Mouse (Mus musculus) kidney, embryonic 15.5 days (tissue): ENCODE data around the gene Fam207a. TPM values are rescaled to one million over a fixed set of nuclear protein-coding genes. Genes with fewer than 3 reads are reported as not detected.
A peak's percentile ranks its signal among the peaks of the same experiment; 100 is the strongest.

Experiments used
- ATAC-seq: fragments of 200-750 bp; cut with Nextera tagmentation; replicated peaks from 2 replicates; pipeline ENCODE4 v1.8.0; 2017; ENCODE audit warnings: moderate TSS enrichment; ENCODE audit not compliant: low FRiP score
- H3K27ac ChIP-seq: fragments of 300-500 bp; sonication (generic); 2 replicates; pipeline ENCODE4 v1.5.1; 2015; ENCODE audit warnings: mild to moderate bottlenecking, inconsistent platforms
- H3K27me3 ChIP-seq: fragments of 300-500 bp; sonication (generic); 2 replicates; pipeline ENCODE4 v1.6.1; 2015; ENCODE audit warnings: inconsistent platforms
- H3K36me3 ChIP-seq: fragments of 300-500 bp; sonication (generic); 2 replicates; pipeline ENCODE4 v1.6.1; 2015; ENCODE audit warnings: inconsistent platforms
- H3K4me1 ChIP-seq: fragments of 300-500 bp; sonication (generic); 2 replicates; pipeline ENCODE4 v1.6.1; 2015; ENCODE audit warnings: inconsistent platforms
- H3K4me2 ChIP-seq: fragments of 300-500 bp; sonication (generic); 2 replicates; pipeline ENCODE4 v1.6.1; 2015; ENCODE audit warnings: moderate library complexity, mild to moderate bottlenecking, inconsistent platforms
- H3K4me3 ChIP-seq: fragments of 300-500 bp; sonication (generic); replicated peaks from 2 replicates; pipeline ENCODE4 v1.5.1; 2015; ENCODE audit warnings: mild to moderate bottlenecking, inconsistent platforms
- H3K9ac ChIP-seq: fragments of 300-500 bp; sonication (generic); 2 replicates; pipeline ENCODE4 v1.6.1; 2015; ENCODE audit warnings: mild to moderate bottlenecking, inconsistent platforms
- H3K9me3 ChIP-seq: fragments of 300-500 bp; sonication (generic); replicated peaks from 2 replicates; pipeline ENCODE4 v1.6.1; 2016; ENCODE audit warnings: inconsistent platforms
- WGBS: fragments of 180-500 bp; shearing (Covaris S2); methylation state at CpG from one replicate; pipeline ENCODE4 v1.1.7; 2015; ENCODE audit warnings: mixed read lengths; 5-methylcytosine and 5-hydroxymethylcytosine counted together
- polyA plus RNA-seq: library from polyadenylated mRNA; unstranded; fragments of >200 nt; fragmentation: Nextera tagmentation; extraction: Ambion mirVana; gene quantifications from 2 replicates; pipeline ENCODE4 v1.2.1, GENCODE M21; 2015

The Fam207a gene
- polyA plus RNA-seq, 1 experiment from 2014 or later, result 37.2 TPM

DNA sequence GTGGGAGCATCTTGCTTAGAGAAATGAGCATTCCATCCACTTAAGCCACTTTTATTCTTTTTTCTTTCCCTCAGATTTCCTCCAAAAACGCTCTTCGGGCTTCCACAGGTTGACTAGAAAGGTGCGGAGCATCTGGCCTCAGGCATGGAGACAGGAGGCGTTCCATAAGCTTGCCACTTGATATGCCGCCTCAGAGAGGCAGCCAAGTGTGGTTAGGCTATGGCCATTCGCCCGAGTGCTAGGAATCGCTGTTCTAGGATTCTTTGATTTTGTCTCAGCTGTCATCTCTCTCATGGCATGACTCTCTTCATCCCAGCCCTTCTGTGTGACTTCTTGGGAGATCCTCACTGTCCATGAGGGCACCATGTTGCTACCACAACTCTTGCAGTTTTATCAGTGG lies 54.4 kb downstream of the Fam207a start:
- no peak for ATAC-seq
- Histone ChIP-seq H3K4me3 (no peak overlapping the region), H3K27ac (no peak overlapping the region), H3K4me1 (0 out of 2 replicates have a peak, but pooled peaks cover 5% of the 10 kb centered on the region), H3K4me2 (no peak overlapping the region), H3K9ac (no peak overlapping the region), H3K27me3 (no peaks in the 10 kb centered on the region), H3K9me3 (no peaks in the 10 kb centered on the region), H3K36me3 (no peaks in the 10 kb centered on the region)
- WGBS, result 76% methylated on average over 8 of the region's 8 CpGs

DNA sequence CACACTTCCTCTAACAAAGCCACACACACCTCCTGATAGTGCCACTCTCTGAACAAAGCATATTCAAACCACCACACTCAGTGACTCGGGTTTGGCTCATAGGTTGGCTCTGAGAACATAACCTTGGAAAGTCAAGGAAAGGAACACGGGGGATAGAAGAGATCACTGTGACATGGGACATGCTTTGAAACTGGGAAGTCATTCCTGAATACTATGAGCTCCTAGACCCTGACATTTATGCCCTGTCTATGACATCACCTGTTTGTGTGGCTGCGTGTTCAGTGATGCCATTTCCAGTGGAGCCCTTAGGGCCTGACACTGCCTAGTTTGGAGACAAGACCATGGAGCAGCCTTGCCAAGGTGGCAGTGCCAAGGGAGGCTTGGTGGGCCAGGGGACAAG lies 57.9 kb downstream of the Fam207a start:
- 86% methylated on average over 3 of the region's 3 CpGs for WGBS
- no peak for ATAC-seq
- Histone ChIP-seq H3K27ac (no peak overlapping the region), H3K9me3 (no peaks in the 10 kb centered on the region), H3K36me3 (no peaks in the 10 kb centered on the region), H3K4me2 (no peak overlapping the region), H3K9ac (no peak overlapping the region), H3K4me3 (no peak overlapping the region), H3K27me3 (no peaks in the 10 kb centered on the region), H3K4me1 (no peaks in the 10 kb centered on the region)

DNA sequence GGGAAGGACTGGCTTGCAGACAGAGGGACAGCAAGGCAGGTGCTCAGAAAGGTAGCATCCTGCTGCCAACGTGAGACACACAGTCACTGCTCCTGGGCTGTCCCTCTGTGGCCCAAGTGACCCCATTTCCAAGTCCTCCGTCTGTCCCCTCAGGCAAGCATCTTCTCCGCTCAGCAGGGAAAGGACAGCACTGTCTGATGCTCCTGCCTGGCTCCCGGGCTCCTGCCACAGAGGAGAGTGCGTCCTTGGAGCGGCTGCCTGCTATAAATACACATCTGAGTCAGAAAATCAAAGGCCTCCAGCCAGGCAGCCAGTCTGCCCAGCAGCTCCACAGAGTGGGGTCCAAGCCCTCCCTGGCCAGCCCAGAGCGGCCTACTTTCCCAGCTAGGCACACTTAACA lies 59.1 kb downstream of the Fam207a start:
- WGBS, result 60% methylated on average over 7 of the region's 7 CpGs
- Histone ChIP-seq H3K4me3 (no peak overlapping the region), H3K27ac (no peak overlapping the region), H3K9me3 (no peaks in the 10 kb centered on the region), H3K9ac (no peak overlapping the region), H3K4me1 (no peaks in the 10 kb centered on the region), H3K36me3 (no peaks in the 10 kb centered on the region), H3K4me2 (no peak overlapping the region), H3K27me3 (no peaks in the 10 kb centered on the region)
- no peak for ATAC-seq

DNA sequence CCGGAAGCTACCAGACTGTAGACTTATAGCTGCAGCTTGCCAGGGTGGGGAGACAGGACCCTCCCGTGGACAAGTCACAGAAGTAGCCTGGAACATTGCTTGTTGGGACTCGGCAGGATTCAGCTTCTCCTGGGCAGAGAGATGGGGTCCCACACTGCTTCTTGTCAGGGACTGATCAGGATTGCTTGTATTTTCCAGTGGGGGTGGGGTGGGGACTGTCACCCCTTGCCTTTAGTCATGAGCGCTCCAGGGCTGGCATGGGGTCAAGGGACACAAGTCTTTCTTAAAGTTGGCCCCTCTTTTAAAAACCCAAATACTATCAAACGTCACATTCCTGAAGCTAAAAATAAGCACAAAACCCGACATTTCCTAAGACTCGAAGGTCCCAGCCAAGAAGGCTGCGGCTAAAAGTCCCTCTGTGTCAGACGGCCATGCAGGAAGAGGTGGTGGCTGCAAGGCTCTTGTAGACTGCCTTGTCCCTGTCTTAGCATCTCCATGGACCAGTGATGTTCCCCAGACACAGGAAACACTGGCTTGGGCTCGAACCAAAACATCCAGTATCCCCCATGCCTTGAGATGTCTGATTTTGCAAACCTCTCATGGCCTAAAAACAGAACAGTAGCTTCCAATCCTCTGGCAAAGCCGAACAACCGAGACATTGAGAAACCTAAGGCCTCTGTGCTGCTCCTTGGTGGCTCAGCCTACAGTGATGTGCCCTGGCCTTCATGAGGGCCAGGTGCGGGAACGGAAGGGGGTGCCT lies 60.2 kb downstream of the Fam207a start:
- Histone ChIP-seq H3K4me2 (no peak overlapping the region), H3K9ac (no peak overlapping the region), H3K36me3 (no peaks in the 10 kb centered on the region), H3K27ac (no peak overlapping the region), H3K4me1 (0 out of 2 replicates have a peak, but pooled peaks cover 1% of the 10 kb centered on the region), H3K27me3 (no peaks in the 10 kb centered on the region), H3K9me3 (no peaks in the 10 kb centered on the region), H3K4me3 (no peak overlapping the region)
- WGBS, result 72% methylated on average over 14 of the region's 14 CpGs
- no peak for ATAC-seq

DNA sequence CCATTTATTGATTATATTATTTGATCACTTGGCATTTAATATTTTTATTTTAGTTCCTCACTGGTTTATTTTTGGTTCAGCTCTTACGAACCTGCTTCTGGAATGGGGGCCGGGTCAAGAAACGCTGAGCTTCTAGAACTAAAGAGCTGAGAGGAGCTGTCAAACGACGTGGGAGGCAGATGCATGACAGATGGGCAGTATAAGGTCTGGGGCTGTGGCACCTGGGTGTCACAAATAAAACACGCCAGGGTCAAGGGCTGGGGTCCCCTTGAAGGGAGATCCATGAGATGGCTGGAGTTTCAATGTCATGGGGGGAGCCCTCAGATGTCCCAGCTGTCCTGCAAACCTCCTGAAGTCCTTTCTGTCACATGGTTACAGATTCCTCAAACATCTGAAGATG lies 60.8 kb downstream of the Fam207a start:
- Histone ChIP-seq H3K27ac (no peak overlapping the region), H3K4me2 (no peak overlapping the region), H3K27me3 (no peaks in the 10 kb centered on the region), H3K9ac (no peak overlapping the region), H3K4me3 (no peak overlapping the region), H3K36me3 (no peaks in the 10 kb centered on the region), H3K9me3 (no peaks in the 10 kb centered on the region), H3K4me1 (peaks cover 6% of the 10 kb centered on the region)
- 48% methylated on average over 6 of the region's 6 CpGs for WGBS
- ATAC-seq, result no peak

DNA sequence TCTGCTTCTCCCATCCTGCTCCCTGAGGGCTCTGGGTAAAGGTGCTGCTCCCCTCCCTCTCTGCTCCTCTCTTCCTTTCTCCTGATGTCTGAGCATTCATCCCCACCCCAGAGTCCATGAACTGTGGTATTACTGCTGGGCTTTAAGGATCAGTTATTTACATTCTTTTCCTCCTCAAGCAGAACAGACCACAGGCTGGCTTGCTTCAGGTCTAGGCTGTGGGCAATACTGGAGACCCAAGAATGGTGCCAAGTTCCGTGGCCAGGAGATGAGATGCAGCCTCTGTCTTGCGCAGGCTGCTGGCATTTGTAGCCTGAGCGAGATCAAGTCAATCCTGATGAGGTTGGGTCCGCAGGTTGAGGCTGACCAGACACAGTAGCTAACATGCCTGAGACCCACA lies 63.8 kb downstream of the Fam207a start:
- Histone ChIP-seq H3K27ac (no peak overlapping the region), H3K27me3 (no peaks in the 10 kb centered on the region), H3K4me3 (no peak overlapping the region), H3K9me3 (no peaks in the 10 kb centered on the region), H3K4me2 (no peak overlapping the region), H3K4me1 (peaks cover 28% of the 10 kb centered on the region), H3K9ac (no peak overlapping the region), H3K36me3 (no peaks in the 10 kb centered on the region)
- WGBS, result 93% methylated on average over 4 of the region's 4 CpGs
- ATAC-seq, result no peak

DNA sequence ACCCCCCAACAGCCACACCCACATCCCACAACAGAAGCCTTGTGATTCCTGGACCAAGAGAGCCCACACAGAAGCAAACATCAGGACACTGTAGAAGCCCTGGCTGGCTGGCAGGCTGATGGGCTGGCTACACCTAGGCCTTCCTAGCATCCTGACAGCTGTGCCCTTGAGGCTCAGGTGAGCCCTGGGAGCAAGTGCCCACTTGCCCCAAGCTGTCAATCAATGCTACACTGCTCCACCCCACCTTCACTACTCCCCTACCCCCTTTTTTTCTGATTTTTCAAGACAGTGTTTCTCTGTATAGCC lies 65.5 kb downstream of the Fam207a start:
- H3K36me3 ChIP-seq, result no peaks in the 10 kb centered on the region
- H3K9ac ChIP-seq, result no peak overlapping the region
- H3K27me3 ChIP-seq, result no peaks in the 10 kb centered on the region
- no peak overlapping the region for H3K4me2 ChIP-seq
- no peak for ATAC-seq
- H3K9me3 ChIP-seq, result no peaks in the 10 kb centered on the region
- peaks cover 30% of the 10 kb centered on the region for H3K4me1 ChIP-seq
- no peak overlapping the region for H3K27ac ChIP-seq
- no peak overlapping the region for H3K4me3 ChIP-seq

DNA sequence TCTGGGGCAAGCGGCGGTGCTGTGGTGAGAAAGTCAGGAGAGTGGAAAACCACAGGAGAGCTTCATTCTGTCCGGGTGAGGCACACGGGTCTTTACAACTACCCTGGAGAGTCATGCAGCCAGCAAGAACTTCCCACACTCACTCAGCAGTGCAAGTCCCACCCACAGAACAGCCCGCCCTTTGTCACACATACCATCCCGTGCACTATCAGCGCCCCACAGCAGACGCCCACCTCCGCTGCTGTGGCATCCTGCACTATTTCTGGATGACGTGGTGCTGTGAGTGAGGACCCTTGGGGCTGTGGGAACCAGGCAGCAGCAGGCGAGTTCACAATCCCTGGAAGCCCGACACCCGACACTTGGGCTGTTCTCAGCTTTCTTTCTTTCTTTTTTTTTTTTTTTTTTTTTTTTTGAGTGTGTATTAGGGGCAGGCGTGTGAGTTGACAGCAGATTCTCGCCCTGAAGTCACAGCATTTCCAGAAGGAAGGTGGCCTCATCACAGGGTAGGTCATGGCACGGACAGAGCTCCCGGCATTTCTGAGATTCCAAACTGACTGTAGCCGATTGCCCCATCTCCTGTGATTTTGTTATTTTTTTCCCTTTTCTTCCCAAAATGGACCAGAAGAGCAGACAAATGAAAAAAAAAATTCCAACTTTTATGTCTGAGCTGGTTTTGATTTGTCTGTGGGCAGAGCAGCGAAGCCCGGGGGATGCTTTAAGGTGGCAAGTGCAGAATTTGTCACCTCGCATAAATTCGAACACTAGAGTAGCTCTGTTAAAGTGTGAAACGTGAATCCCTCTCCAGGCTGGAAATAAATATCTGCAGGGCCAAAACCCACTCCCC lies 66.0 kb downstream of the Fam207a start:
- no peaks in the 10 kb centered on the region for H3K36me3 ChIP-seq
- 13% methylated on average over 23 of the region's 23 CpGs for WGBS
- 0 out of 2 replicates have a peak overlapping the region, but pooled peaks have one; percentile 32 for H3K27ac ChIP-seq
- H3K9ac ChIP-seq, result no peak overlapping the region
- ATAC-seq, result peak; percentile 56; the same call in 1 of the 2 replicates
- H3K4me2 ChIP-seq, result peak overlapping the region; percentile 59
- no peaks in the 10 kb centered on the region for H3K27me3 ChIP-seq
- peaks cover 30% of the 10 kb centered on the region for H3K4me1 ChIP-seq
- no peaks in the 10 kb centered on the region for H3K9me3 ChIP-seq
- H3K4me3 ChIP-seq, result peak overlapping the region; percentile 31

DNA sequence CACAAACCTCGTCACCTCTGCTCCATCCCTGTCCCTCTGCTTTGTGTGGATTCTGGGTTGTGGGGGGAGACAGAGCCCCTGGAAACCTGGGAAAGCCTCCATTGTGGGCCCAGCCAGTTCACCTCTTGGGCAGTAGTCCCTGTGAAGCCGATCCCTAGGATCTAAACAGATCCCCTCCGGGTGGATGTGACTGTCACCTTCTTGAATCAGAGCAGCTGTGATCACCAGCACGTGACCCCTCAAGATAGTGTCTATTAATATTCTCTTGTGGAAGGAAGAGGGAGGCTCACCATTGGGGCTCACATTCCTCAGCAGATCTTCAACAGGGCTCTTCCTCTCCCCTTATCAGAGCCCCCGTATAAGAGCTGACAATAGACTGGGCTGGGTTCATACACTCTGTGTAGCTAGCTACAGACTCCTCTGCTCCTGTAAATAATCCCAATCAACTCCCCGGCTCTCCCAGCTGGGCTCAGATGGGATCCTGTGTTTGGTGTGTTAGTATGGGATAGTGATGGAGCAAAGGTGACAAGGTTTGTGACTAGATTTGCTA lies 66.8 kb downstream of the Fam207a start:
- Histone ChIP-seq H3K4me3 (no peak overlapping the region), H3K27ac (0 out of 2 replicates have a peak overlapping the region, but pooled peaks have one; percentile 32), H3K4me2 (peak overlapping the region; percentile 59), H3K9me3 (no peaks in the 10 kb centered on the region), H3K4me1 (peaks cover 30% of the 10 kb centered on the region), H3K27me3 (no peaks in the 10 kb centered on the region), H3K9ac (no peak overlapping the region), H3K36me3 (no peaks in the 10 kb centered on the region)
- 0 out of 2 replicates have a peak, but pooled peaks have one; percentile 15 for ATAC-seq
- WGBS, result 38% methylated on average over 6 of the region's 6 CpGs

DNA sequence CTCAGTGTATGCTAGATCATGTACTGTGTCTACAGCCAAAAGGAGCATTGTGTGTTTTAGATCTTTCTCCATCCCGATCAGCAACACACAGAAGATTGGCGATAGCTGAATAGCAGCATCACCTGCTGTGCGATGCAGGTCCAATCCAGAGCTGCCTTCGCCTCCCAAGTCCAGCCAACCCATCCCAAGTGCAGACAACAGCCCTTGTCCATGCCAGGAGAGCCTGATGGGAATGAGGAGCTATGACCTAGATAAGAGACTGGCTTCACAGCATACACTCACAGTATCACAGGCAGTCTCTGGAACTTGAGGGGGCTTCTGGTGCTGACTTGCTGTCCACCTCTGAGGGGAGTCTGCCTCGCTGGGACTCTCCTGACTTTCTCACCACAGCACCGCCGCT lies 67.4 kb downstream of the Fam207a start:
- 88% methylated on average over 7 of the region's 7 CpGs for WGBS
- H3K4me2 ChIP-seq, result no peak overlapping the region

DNA sequence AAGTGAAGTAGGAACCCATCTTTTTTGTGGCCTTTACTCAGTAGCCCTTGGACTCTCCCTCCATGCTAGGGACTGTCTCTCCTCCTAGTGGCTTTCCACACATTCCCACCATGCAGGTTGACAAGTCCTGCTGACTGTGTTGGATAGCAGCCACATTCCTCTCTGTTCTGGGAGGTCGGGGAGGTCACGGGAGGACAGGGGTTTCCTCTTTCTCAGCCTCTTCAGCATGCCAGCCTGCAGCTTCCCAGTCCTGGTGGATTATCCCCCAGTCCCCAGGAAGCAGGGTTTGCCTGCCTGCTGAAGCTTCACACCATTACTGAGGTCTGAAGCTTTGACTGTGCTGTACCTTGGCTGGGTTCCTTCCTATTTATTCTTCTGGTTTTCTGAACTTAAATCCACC lies 67.8 kb downstream of the Fam207a start:
- ATAC-seq, result no peak
- Histone ChIP-seq H3K9me3 (no peaks in the 10 kb centered on the region), H3K36me3 (no peaks in the 10 kb centered on the region), H3K27ac (no peak overlapping the region), H3K4me3 (no peak overlapping the region), H3K27me3 (no peaks in the 10 kb centered on the region), H3K4me1 (peaks cover 30% of the 10 kb centered on the region), H3K9ac (no peak overlapping the region), H3K4me2 (no peak overlapping the region)
- 10% methylated on average over 2 of the region's 2 CpGs for WGBS

More for the DNA sequence above, 67.4 kb downstream of the Fam207a start:
- no peak overlapping the region for H3K4me3 ChIP-seq
- no peaks in the 10 kb centered on the region for H3K9me3 ChIP-seq
- no peaks in the 10 kb centered on the region for H3K36me3 ChIP-seq
- no peaks in the 10 kb centered on the region for H3K27me3 ChIP-seq
- peaks cover 30% of the 10 kb centered on the region for H3K4me1 ChIP-seq
- no peak overlapping the region for H3K9ac ChIP-seq
- ATAC-seq, result no peak
- no peak overlapping the region for H3K27ac ChIP-seq

DNA sequence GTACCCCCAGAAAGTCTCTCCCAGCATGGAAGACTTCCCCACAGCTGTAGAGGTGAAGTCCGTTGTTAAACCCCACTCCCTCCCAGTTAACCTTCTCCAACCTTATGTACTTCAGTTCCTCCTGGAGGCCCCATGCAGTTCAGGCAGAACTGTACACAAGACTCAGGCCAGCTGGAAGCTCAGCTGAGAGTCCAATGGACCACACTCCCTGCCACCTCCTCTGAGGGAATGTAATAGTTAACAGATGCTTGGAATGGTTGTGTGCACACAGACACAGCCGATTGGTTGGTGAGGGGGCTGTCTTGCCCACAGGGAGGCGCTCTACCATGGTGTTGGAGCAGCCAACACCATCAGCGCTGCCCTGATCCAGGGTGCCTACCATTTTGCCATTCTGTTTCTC lies 73.3 kb downstream of the Fam207a start:
- Histone ChIP-seq H3K9ac (no peak overlapping the region), H3K4me2 (no peak overlapping the region), H3K27me3 (no peaks in the 10 kb centered on the region), H3K27ac (no peak overlapping the region), H3K36me3 (no peaks in the 10 kb centered on the region), H3K4me1 (peaks cover 20% of the 10 kb centered on the region), H3K9me3 (no peaks in the 10 kb centered on the region), H3K4me3 (no peak overlapping the region)
- WGBS, result 79% methylated on average over 4 of the region's 4 CpGs
- ATAC-seq, result no peak
